ENCODE assay signal across 8 mouse cellular contexts in the genomic region with DNA sequence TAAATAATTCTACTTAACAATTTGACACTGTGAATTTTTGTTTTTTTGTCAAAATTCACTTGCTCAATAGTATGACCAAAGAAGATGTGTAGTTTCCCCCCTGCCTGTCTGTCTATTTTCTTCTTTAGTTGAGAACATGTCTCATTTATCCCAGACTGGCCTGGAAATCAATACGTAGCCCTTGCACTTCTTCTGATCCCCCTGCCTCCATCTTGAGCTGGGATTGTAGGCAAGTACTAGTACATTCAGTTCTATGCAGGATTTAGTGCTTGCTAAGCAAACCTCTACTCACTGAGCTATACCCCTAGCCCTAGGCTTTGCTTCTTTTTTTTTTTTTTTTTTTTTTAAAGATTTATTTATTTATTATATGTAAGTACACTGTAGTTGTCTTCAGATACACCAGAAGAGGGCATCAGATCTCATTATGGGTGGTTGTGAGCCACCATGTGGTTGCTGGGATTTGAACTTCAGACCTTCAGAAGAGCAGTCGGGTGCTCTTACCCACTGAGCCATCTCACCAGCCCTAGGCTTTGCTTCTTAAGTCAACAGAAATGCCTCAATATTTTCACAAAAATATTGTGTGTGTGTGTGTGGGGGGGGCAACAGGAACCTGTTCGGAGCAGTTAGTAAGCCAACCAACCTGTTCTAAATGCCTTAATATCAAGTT. TPM values are rescaled to one million over a fixed set of nuclear protein-coding genes. Genes with fewer than 3 reads are reported as not detected.
DNase-seq lines count a peak whose midpoint lies in the region; ATAC-seq and TF ChIP-seq lines count a peak whose summit lies in the region.
"Not testable (repeated sequence)": the region's sequence is repeated elsewhere in the genome, so short reads cannot be mapped to it uniquely, and the experiment has no call there.

No protein-coding gene starts in this region.

- H3K27me3 ChIP-seq in CH12.LX (replicated peaks); embryonic facial prominence, embryonic 15.5 days; hindbrain, embryonic 13.5 days; kidney, postnatal 0 days (ENCODE audit: insufficient read depth, low read length); liver, embryonic 13.5 days; midbrain, embryonic 15.5 days (replicated peaks); stomach, postnatal 0 days (ENCODE audit: control insufficient read depth, insufficient read depth, low read length): not testable (repeated sequence)

- not testable (repeated sequence) for H3K9me3 ChIP-seq in CH12.LX (replicated peaks; ENCODE audit: low read length); embryonic facial prominence, embryonic 15.5 days (replicated peaks); hindbrain, embryonic 13.5 days; kidney, postnatal 0 days (replicated peaks; ENCODE audit: low read length); liver, embryonic 13.5 days (replicated peaks); midbrain, embryonic 15.5 days; stomach, postnatal 0 days (ENCODE audit: control insufficient read depth, low read length)

- peaks cover 0 to 22% of the 10 kb centered on the region in 2 experiments; a peak in 3 of 4 replicates for H3K4me1 ChIP-seq in CH12.LX (ENCODE audit: control insufficient read depth in 1 of 2, insufficient read depth in 2 of 2)
- H3K4me1 ChIP-seq in embryonic facial prominence, embryonic 15.5 days = peaks cover 24% of the 10 kb centered on the region
- H3K4me1 ChIP-seq in hindbrain, embryonic 13.5 days (replicated peaks) = peaks cover 36% of the 10 kb centered on the region
- 0 out of 2 replicates have a peak, but pooled peaks cover 14% of the 10 kb centered on the region for H3K4me1 ChIP-seq in kidney, postnatal 0 days (replicated peaks; ENCODE audit: insufficient read depth, low read length)
- peaks cover 44% of the 10 kb centered on the region for H3K4me1 ChIP-seq in liver, embryonic 13.5 days (replicated peaks)
- H3K4me1 ChIP-seq in midbrain, embryonic 15.5 days = peaks cover 25% of the 10 kb centered on the region
- not testable (repeated sequence) for H3K4me1 ChIP-seq in stomach, postnatal 0 days (replicated peaks; ENCODE audit: control insufficient read depth, insufficient read depth)

- not testable (repeated sequence) for H3K79me2 ChIP-seq in CH12.LX (replicated peaks; ENCODE audit: control insufficient read depth, extremely low read depth, insufficient read depth, poor library complexity, severe bottlenecking)

- peak overlapping the region; percentile 86 for H3K4me2 ChIP-seq in CH12.LX (ENCODE audit: insufficient read depth, low read depth, poor library complexity, severe bottlenecking)
- peak overlapping the region; percentile 67 for H3K4me2 ChIP-seq in embryonic facial prominence, embryonic 15.5 days (replicated peaks)
- peak overlapping the region; percentile 71 for H3K4me2 ChIP-seq in hindbrain, embryonic 13.5 days
- H3K4me2 ChIP-seq in kidney, postnatal 0 days (ENCODE audit: low read length) = peak overlapping the region; percentile 82; the same call in 1 of the 2 replicates
- H3K4me2 ChIP-seq in liver, embryonic 13.5 days = 0 out of 2 replicates have a peak overlapping the region, but pooled peaks have one; percentile 98
- peak overlapping the region; percentile 83 for H3K4me2 ChIP-seq in midbrain, embryonic 15.5 days
- H3K4me2 ChIP-seq in stomach, postnatal 0 days (replicated peaks; ENCODE audit: low read depth) = peak overlapping the region; percentile 79; the same call in 1 of the 2 replicates

- dilution Hi-C loops in CH12.LX (cut with MboI; ENCODE audit: extremely low pct_ligation_motif_present, extremely low pct_unique_long_range_greater_than_20kb, low sequenced_read_pairs) = not testable (repeated sequence)

- H3K4me3 ChIP-seq in CH12.LX (replicated peaks in 1 of 3; ENCODE audit: low read depth in 2 of 3, low read length in 2 of 3, poor library complexity in 1 of 3); kidney, postnatal 0 days (replicated peaks; ENCODE audit: low read depth, low read length); stomach, postnatal 0 days (ENCODE audit: low read depth, low read length): not testable (repeated sequence)
- peak overlapping the region; percentile 64; the same call in 1 of the 2 replicates for H3K4me3 ChIP-seq in embryonic facial prominence, embryonic 15.5 days (replicated peaks)
- H3K4me3 ChIP-seq in hindbrain, embryonic 13.5 days = peak overlapping the region; percentile 79
- 0 out of 2 replicates have a peak overlapping the region, but pooled peaks have one; percentile 76 for H3K4me3 ChIP-seq in liver, embryonic 13.5 days (replicated peaks)
- peak overlapping the region; percentile 73 for H3K4me3 ChIP-seq in midbrain, embryonic 15.5 days

- 68% methylated on average over 3 of the region's 3 CpGs for WGBS in embryonic facial prominence, embryonic 15.5 days
- WGBS in hindbrain, embryonic 13.5 days = 76% methylated on average over 3 of the region's 3 CpGs
- WGBS in kidney, postnatal 0 days = 76% methylated on average over 3 of the region's 3 CpGs
- WGBS in liver, embryonic 13.5 days (ENCODE audit: insufficient replicate concordance) = 77% methylated on average over 3 of the region's 3 CpGs
- WGBS in midbrain, embryonic 15.5 days = 66% methylated on average over 3 of the region's 3 CpGs
- WGBS in stomach, postnatal 0 days = 67% methylated on average over 3 of the region's 3 CpGs

- TF ChIP-seq POLR2A in CH12.LX (IDR thresholded peaks at IDR 0.05; ENCODE audit: low read depth, low read length) = not testable (repeated sequence)

- H3K9ac ChIP-seq in CH12.LX (ENCODE audit: insufficient read depth, low read depth); embryonic facial prominence, embryonic 15.5 days; kidney, postnatal 0 days (ENCODE audit: low read depth, low read length); liver, embryonic 13.5 days; midbrain, embryonic 15.5 days; stomach, postnatal 0 days (ENCODE audit: low read length): not testable (repeated sequence)
- peak overlapping the region; percentile 89; the same call in 1 of the 2 replicates for H3K9ac ChIP-seq in hindbrain, embryonic 13.5 days

- H3K27ac ChIP-seq in CH12.LX (ENCODE audit: insufficient read depth, low read depth); embryonic facial prominence, embryonic 15.5 days (replicated peaks); kidney, postnatal 0 days; liver, embryonic 13.5 days; stomach, postnatal 0 days (replicated peaks): not testable (repeated sequence)
- 0 out of 2 replicates have a peak overlapping the region, but pooled peaks have one; percentile 90 for H3K27ac ChIP-seq in hindbrain, embryonic 13.5 days
- H3K27ac ChIP-seq in midbrain, embryonic 15.5 days = 0 out of 2 replicates have a peak overlapping the region, but pooled peaks have one; percentile 82

- TF ChIP-seq CTCF in CH12.LX (conservative IDR thresholded peaks at IDR 0.05 in 1 of 2, IDR thresholded peaks at IDR 0.05 in 1 of 2; ENCODE audit: low read depth in 2 of 2, low read length in 2 of 2) = peak in 1 of 2 experiments; percentile 30; a peak in 2 of 4 replicates
- TF ChIP-seq CTCF in kidney, postnatal 0 days (IDR thresholded peaks at IDR 0.05; ENCODE audit: low read depth); stomach, postnatal 0 days (IDR thresholded peaks at IDR 0.05; ENCODE audit: low read depth): not testable (repeated sequence)

- not testable (repeated sequence) for DNase-seq in CH12.LX (ENCODE audit: extremely low read depth); kidney, postnatal 0 days (ENCODE audit: low spot score); liver, embryonic 13.5 days; stomach, postnatal 0 days (ENCODE audit: low spot score)
- DNase-seq in heart, adult 11 months = peak; percentile 61

- not testable (repeated sequence) for ATAC-seq in embryonic facial prominence, embryonic 15.5 days (ENCODE audit: insufficient number of reproducible peaks, low FRiP score, low TSS enrichment, low read depth); hindbrain, embryonic 13.5 days (ENCODE audit: low FRiP score); kidney, postnatal 0 days (replicated peaks; ENCODE audit: low FRiP score, low read depth); liver, embryonic 13.5 days (ENCODE audit: low read depth); midbrain, embryonic 15.5 days (replicated peaks); stomach, postnatal 0 days (ENCODE audit: low FRiP score, low TSS enrichment)

- not testable (repeated sequence) for H3K36me3 ChIP-seq in CH12.LX (replicated peaks in 1 of 2; ENCODE audit: control insufficient read depth in 1 of 2, insufficient read depth in 1 of 2, low read length in 1 of 2); embryonic facial prominence, embryonic 15.5 days; hindbrain, embryonic 13.5 days; kidney, postnatal 0 days (ENCODE audit: insufficient read depth, low read length); liver, embryonic 13.5 days; midbrain, embryonic 15.5 days (replicated peaks); stomach, postnatal 0 days (ENCODE audit: control insufficient read depth, insufficient read depth, low read length)

- TF ChIP-seq EP300 in CH12.LX (IDR thresholded peaks at IDR 0.05; ENCODE audit: low read length); stomach, postnatal 0 days (optimal IDR thresholded peaks at IDR 0.05): not testable (repeated sequence)

- in situ Hi-C loops in CH12.LX (cut with MboI; ENCODE audit: low pct_ligation_motif_present, low pct_unique_long_range_greater_than_20kb, low sequenced_read_pairs) = not testable (repeated sequence)

- TF ChIP-seq RAD21 in CH12.LX (IDR thresholded peaks at IDR 0.05; ENCODE audit: low read depth, low read length) = not testable (repeated sequence)

RNA-seq across cellular contexts. Expression of a gene that starts 1.7 kb away (rescaled TPM):
- total RNA-seq in CH12.LX (2012; rRNA removed) (38.4 and 46.5 TPM in 2 replicates), CH12.LX (2014; rRNA removed) (23.7 and 24.1 TPM in 2 replicates)
- 40.4 and 45.3 TPM in 2 replicates for polyA plus RNA-seq in CH12.LX (2012; ENCODE audit: insufficient read length, low read depth)
- 149 TPM in 2 replicates for polyA plus RNA-seq in embryonic facial prominence, embryonic 15.5 days (2015; fragmentation: Nextera tagmentation; extraction: Ambion mirVana)
- polyA plus RNA-seq in hindbrain, embryonic 13.5 days (2015; fragmentation: Nextera tagmentation; extraction: Ambion mirVana) = 212 and 220 TPM in 2 replicates
- 96.6 and 105 TPM in 2 replicates for polyA plus RNA-seq in kidney, postnatal 0 days (2015; fragmentation: Nextera tagmentation; extraction: Ambion mirVana)
- 29.8 and 32.1 TPM in 2 replicates for polyA plus RNA-seq in liver, embryonic 13.5 days (2015; fragmentation: Nextera tagmentation; extraction: Ambion mirVana)
- 209 and 210 TPM in 2 replicates for polyA plus RNA-seq in midbrain, embryonic 15.5 days (2015; fragmentation: Nextera tagmentation; extraction: Ambion mirVana)
- 39.6 and 41.6 TPM in 2 replicates for polyA plus RNA-seq in stomach, postnatal 0 days (2015; fragmentation: Nextera tagmentation; extraction: Ambion mirVana)

RNA-seq across cellular contexts. Expression of a gene that starts 1.8 kb away (rescaled TPM):
- total RNA-seq in CH12.LX (2012; rRNA removed) (8.5 and 9.4 TPM in 2 replicates), CH12.LX (2014; rRNA removed) (5.9 and 6.8 TPM in 2 replicates)
- polyA plus RNA-seq in CH12.LX (2012; ENCODE audit: insufficient read length, low read depth) = 11.1 and 11.8 TPM in 2 replicates
- 21.8 and 21.9 TPM in 2 replicates for polyA plus RNA-seq in embryonic facial prominence, embryonic 15.5 days (2015; fragmentation: Nextera tagmentation; extraction: Ambion mirVana)
- polyA plus RNA-seq in hindbrain, embryonic 13.5 days (2015; fragmentation: Nextera tagmentation; extraction: Ambion mirVana) = 10.3 and 12.6 TPM in 2 replicates
- 47.1 and 50.0 TPM in 2 replicates for polyA plus RNA-seq in kidney, postnatal 0 days (2015; fragmentation: Nextera tagmentation; extraction: Ambion mirVana)
- 18.3 and 19.8 TPM in 2 replicates for polyA plus RNA-seq in liver, embryonic 13.5 days (2015; fragmentation: Nextera tagmentation; extraction: Ambion mirVana)
- 10.5 and 11.7 TPM in 2 replicates for polyA plus RNA-seq in midbrain, embryonic 15.5 days (2015; fragmentation: Nextera tagmentation; extraction: Ambion mirVana)
- polyA plus RNA-seq in stomach, postnatal 0 days (2015; fragmentation: Nextera tagmentation; extraction: Ambion mirVana) = 9.4 and 10.0 TPM in 2 replicates

RNA-seq across cellular contexts. Expression of a gene that starts 27.5 kb away (rescaled TPM):
- 17.4 and 20.2 TPM in 2 replicates for total RNA-seq in CH12.LX (2012; rRNA removed)
- 10.6 and 11.6 TPM in 2 replicates for total RNA-seq in CH12.LX (2014; rRNA removed)
- polyA plus RNA-seq in CH12.LX (2012; ENCODE audit: insufficient read length, low read depth) = 22.3 and 23.5 TPM in 2 replicates
- 50.1 and 55.2 TPM in 2 replicates for polyA plus RNA-seq in embryonic facial prominence, embryonic 15.5 days (2015; fragmentation: Nextera tagmentation; extraction: Ambion mirVana)
- polyA plus RNA-seq in hindbrain, embryonic 13.5 days (2015; fragmentation: Nextera tagmentation; extraction: Ambion mirVana) = 42.2 and 44.5 TPM in 2 replicates
- 35.6 and 39.9 TPM in 2 replicates for polyA plus RNA-seq in kidney, postnatal 0 days (2015; fragmentation: Nextera tagmentation; extraction: Ambion mirVana)
- polyA plus RNA-seq in liver, embryonic 13.5 days (2015; fragmentation: Nextera tagmentation; extraction: Ambion mirVana) = 14.9 and 17.3 TPM in 2 replicates
- polyA plus RNA-seq in midbrain, embryonic 15.5 days (2015; fragmentation: Nextera tagmentation; extraction: Ambion mirVana) = 41.1 and 42.6 TPM in 2 replicates
- polyA plus RNA-seq in stomach, postnatal 0 days (2015; fragmentation: Nextera tagmentation; extraction: Ambion mirVana) = 31.2 and 32.9 TPM in 2 replicates
